Mouse (Mus musculus) ovary, postnatal 10 days (tissue): ENCODE results near the gene Zfp526.

Experiments
- DNase-seq: peaks from one replicate; pipeline ENCODE4 v3.0.0; 2022; ENCODE audit warnings: low spot score

Zfp526 gene

DNA sequence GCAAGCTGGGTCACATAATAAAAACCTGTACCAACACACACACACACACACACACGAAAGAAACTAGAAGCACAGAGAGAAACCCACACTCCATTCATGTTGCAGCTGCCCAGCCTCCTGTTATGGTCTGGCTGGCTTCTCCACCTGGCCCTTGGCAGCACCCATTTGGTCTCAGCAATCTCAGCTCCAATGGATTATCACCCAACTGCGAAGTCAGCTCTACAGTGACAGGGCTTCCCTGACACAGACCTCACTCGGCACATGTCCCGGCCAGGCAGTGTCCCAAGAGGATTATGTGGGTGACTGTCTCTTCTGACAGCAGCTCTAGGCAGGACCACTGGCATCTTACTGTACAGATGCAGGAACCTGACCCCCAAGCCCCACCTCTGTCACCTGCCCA is 10.7 kb upstream of the Zfp526 start:
- no peak for DNase-seq

- no peak for DNase-seq
Observed at GRCm38 (mm10) chr7:25213099-25213498, 8.1 kb upstream of the Zfp526 start.

DNA sequence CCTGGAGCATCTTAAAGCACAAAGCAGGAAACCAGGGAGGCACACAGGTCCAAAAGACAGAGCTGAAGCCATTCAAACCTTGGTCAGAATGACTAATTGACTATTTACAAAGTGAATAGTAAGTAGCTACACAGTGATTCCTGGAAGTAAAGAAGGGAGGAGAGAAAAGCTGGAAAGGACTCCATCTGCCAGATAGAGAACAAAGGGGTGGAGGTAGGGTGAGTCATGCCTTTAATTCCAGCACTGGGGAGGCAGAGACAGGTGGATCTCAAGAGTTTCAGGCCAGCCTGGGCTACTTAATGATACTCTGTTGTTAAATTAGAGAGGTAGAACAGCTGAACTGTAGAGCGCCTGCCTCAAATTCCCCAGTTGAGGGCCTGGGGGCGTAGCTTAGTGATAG is 7.1 kb upstream of the Zfp526 start:
- no peak for DNase-seq

DNA sequence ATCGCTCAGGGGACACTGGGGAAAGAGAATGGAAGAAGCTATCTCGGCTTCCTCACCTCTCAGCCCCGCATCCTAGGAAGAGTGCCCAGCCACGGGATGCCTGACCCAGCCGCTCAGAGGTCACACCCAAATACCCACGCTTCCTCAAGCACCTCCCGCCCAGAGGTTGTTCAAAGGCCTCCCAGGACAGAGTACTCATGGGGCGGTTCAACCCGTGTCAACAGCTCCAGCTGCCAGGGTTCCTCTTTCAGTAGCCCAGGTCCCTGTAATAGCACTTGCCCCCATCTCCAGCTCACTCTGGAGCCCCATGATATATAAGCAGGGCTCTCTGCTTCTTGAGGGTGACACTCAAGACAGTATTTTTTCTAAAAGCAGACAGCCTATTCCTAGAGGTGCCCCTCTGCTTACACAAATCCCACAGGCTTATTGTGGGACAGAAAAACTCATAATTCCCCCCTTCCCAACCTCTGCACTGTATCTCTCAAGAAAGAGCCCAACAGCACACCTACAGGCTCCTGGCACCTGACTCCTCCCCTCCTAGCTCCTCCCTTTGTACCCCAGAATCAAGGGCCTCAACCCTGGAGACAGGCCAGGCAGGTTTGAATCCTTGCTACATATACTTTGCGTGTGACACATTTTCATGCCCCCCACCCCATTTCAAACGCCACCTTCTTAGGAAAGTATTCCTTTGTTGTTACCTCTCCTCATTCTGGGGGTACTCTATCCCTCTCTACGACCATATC is 3.4 kb upstream of the Zfp526 start:
- no peak for DNase-seq

GRCm38 (mm10) chr7:25218705-25219415 is 2.4 kb upstream of the Zfp526 start:
- DNase-seq: peak; percentile 24

DNA sequence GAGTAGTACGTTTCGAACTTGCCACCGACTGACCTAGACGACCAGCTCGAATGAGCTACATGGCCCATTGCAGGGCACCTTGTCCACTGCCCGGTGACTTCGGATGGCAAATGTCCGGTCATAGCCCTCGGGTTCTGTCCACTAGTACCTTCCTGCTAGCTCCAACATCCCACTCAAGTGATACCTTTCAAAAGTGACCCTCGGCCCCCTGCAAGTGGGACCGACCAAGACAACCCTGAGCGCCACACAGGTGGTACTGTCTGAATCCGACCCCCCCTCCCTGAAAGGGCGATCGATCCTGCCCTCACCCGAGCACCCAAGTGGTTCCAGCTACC is 1.8 kb upstream of the Zfp526 start:
- DNase-seq: no peak

DNA sequence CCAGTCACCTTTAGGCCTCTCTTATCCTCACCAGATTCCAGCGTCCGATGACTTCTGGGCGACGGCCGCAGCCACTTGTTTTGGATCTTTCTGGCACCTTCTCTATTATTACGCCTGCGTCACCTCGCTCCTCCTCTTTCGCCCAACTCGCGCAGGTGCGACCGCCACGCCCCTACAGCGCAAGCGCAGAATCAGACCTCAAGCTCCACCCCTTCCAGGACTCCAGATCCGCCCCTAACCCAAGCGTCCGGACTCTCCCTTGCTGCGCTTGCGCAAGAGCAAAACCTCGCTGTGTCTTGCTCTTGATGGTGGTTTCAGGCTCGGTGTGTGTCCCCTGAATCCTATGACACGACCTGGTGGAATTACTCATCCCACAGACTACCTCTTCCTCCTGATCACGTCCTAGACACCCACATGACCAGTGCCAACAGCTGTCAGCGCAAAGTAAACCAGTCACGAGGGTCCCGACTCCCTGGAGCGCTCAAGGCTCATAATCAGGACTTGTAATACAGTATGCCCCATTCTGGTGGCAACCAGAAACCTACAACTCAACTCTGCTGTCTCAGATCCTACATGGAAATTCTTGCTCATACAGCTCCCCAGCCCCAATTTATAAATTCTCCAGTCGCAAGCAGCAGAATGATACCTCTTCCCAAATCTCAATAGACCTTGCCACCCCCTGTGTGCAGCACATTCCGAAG is 1.3 kb upstream of the Zfp526 start:
- DNase-seq: peak; percentile 81

DNA sequence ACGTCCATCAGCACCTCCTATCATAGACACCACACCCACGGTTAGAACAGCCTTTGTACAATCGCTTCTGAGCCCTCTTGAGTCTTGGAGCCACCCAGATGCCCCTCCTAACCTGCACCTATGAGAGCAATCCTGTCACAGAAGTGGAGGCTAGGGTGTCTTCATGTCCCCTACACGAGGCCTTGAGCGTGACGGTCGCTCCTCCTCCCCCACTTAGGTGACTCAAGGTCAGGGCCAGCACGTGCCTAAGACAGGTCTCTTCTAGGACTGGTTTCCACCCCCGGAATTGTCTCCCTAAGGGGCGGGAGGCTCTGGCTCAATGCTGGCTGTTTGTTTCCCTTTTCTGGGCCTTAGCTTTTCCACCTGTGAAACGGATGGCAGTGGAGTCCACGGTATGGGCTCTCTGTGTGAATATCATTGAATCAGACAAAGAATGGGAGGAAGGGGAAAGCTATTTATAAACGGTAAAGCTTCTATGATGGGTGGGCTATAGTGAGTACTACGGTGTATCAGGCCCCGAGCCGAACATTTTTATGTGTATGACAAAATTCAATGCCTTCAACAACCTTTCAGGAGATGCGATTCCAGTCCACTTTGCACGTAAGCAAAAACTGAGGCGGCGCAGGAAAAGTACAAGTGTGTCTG is 646 bp upstream of the Zfp526 start, which contains the start of gene Dedd2:
Gene Dedd2, minus strand, starts transcription at position 159 of the 645 bp plus-strand sequence.
- DNase-seq: no peak

DNA sequence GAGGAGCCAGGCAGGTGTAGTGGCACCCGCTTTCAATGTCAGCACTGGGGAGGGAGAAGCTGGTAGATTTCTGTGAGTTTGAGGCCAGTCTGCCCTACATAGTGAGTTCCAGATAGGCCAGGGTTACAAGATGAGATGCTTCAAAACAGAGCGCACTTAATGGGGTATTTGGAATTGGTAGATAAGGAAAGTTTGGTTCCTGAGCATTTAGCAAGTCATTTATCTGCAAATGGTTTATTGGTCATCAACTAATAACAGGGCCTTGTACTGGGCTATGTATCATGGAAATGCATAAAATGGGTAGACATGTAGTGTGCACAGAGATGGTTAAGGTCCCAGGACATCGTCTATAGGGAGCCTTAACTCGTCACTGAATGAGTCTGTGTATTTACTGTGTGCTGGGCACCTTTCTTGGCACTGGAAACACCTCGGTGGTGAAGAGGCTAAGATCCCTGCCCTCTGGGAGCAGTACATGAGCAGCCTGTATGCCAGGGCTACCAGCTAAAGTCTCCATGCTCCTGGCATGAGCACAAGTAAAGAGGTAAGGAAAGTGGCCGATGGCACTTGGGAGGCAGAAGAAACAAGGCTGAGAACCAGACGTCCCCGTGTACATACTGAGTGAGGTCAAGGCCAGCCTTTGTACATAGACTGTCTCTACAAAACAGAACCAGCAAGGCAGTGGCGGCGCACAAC is 1.2 kb downstream of the Zfp526 start:
- DNase-seq: no peak

GRCm38 (mm10) chr7:25227523-25228300 is 6.5 kb downstream of the Zfp526 start:
- DNase-seq: no peak

DNA sequence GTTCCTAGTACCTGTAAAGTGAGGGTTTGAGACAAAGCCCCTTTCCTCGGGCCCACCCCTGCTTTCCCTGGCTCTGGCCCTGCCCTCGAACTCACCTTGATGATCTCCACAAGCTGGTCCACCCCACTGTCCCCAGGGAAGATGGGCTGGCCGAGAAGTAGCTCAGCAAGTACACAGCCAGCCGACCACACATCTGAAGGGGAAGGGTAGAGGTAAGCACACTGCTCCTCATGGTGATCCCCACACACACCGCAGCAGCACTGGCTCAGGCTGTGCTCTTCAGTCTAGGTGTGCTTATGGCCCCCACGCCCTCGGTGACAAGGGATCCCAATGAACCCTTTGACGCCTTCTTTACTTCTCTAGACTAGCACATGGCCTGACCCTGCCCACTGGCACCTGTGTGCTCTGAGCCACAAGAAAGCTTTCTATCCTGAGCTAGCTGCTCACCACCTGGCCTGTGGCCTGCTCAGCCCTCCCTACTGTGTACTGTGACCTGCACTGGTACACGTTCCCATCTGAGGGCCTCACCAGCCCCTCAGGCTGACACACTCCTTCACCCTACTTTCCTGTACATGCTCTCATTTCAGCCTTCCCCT is 9.6 kb downstream of the Zfp526 start:
- DNase-seq: no peak

- no peak for DNase-seq
Observed at GRCm38 (mm10) chr7:25232101-25232648, 10.9 kb downstream of the Zfp526 start.

DNA sequence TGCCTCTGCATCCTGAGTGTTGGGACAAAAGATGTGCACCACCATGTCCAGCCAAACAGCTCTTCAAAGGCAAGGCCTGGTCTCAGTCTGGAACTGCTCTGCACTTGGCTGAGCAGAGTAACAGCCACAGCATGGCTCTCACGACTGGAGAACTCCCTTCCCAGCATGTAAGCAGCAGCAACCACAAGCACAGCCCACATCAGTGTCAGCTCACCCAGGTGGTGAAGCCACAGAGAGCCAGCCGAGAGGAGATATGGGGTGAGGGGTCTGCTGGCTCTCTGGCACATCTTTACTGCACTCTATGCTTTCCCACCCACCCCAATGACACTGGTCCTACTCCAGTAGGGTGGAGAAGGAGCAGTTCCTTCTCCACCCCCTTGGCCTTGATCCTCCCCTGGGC is 11.8 kb downstream of the Zfp526 start:
- DNase-seq: no peak

DNA sequence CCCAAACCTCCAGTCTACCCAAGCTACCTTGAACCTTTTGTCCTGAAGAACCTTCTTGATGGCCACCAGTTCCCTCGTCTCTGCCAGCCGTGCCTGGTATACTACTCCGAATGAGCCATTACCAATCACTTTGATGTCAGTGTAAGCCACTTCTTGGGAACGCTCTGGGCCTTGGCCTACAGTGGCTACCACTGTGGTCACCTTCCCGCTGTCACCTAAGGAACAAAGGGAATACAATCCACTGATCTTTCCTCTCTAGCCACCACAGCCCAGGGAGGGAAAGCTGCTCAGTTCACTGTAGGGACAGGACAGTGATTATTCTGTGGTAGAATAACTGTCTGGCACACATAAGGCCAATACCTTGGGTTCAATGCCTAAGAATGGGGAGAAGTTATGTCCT is 14.3 kb downstream of the Zfp526 start:
- no peak for DNase-seq

DNA sequence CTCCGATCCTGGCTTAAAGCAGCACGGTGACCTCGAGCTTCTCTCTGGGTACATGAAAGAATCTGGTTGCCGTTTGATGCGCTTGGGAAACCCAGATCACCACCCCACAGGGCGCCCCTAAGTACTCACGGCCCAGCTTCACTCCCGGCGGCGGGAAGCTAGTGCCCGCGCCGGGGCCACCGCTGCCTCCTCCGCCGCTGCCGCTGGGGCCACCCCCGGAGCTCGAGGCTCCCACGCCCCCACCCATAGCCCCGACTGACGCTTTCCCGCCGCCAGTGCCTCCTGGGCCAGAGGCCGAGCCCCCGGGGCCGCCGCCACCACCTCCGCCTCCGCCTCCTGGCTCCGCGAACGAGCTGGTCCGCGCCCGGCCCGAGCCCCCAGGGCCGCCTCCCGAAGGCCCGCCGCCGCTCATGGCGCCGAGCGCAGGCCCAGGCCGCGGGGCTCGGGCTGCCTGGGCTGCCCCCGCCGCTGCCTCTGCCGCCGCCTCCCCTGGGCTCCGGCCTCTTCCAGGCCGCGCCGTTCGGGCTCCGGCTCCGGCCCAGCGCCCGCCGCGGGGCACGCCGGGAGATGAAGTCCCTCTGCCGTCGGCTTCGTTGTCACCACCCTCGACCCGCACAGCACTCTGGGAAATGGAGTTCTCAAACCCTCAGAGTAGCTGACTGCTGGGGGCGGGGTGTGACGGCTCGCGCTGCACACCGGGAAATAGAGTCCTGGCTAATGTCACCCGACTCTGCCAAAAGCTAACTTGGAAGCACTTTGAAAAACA is 16.2 kb downstream of the Zfp526 start, which contains the start of gene Gsk3a:
Gene Gsk3a, minus strand, starts transcription at position 603 of the 766 bp plus-strand sequence.
- DNase-seq: no peak

DNA sequence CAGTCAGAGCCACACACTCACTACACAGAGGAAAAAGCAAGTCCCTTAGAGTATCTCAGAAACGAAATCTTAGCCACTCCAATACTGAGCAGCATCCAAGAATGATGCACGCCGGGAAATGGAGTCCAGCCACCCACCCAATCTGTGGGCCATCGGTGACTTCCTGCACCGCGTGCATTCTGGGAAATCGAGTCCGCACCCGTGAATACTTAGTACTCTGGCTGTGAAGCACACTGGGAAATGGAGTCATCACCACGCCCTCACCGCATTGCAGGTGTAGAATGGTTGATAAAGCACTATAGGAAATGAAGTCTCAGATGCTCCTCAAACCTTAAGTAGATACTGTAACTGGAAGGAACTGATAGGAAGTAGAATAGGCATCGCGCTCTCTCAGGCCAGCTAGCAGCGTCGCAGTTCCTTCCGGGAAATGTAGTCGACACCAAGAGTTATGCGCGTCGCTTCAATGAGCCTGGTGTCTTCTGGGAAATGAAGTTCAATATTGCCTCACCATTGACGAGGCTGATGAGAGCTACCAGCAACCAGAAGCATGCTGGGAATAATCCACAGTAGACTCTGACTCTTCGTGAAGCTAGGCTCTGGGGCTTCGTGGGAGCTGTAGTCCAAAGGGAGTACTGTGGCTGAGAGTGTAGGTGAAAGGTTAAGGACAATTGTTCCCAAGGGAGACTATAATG is 16.9 kb downstream of the Zfp526 start:
- DNase-seq: peak; percentile 85

GRCm38 (mm10) chr7:25238829-25239623 is 17.8 kb downstream of the Zfp526 start:
- DNase-seq: no peak

DNA sequence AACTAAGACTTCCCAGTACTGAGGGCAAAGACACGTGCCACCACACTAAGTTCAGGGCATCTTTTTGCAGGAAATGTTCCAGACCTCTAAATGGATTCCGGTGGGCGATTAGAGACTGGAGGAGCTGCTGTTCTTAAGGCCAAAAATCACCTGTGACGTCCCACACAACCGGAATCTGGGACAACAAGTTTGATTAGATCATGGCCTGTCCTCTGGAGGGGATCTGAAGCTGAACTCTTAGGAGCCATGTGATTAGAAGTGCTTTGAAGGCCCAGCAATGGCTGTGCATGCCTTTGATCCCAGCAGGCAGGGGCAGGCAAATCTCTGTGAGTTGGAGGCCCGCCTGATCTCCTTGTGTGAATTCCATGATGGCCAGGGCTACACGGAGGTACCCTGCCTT is 19.4 kb downstream of the Zfp526 start:
- no peak for DNase-seq
